Mouse (Mus musculus) hindbrain, embryonic 14.5 days (tissue): ENCODE results near the gene Unc5c. TPM values are rescaled to one million over a fixed set of nuclear protein-coding genes. Genes with fewer than 3 reads are reported as not detected.

Source experiments
- ATAC-seq: fragments of 200-750 bp; cut with Nextera tagmentation; 2 replicates; pipeline ENCODE4 v1.8.0; 2017; ENCODE audit warnings: moderate number of reproducible peaks, mild to moderate bottlenecking, moderate TSS enrichment, moderate library complexity; ENCODE audit not compliant: low FRiP score
- DNase-seq: peaks from one replicate; pipeline ENCODE4 v3.0.0-alpha.2; 2015; ENCODE audit warnings: low spot score
- H3K27ac ChIP-seq: fragments of 300-500 bp; sonication (generic); 2 replicates; pipeline ENCODE4 v1.5.1; 2014; ENCODE audit warnings: mild to moderate bottlenecking, moderate library complexity
- H3K27me3 ChIP-seq: fragments of 300-500 bp; sonication (generic); 2 replicates; pipeline ENCODE4 v1.6.1; 2014; ENCODE audit warnings: mild to moderate bottlenecking, low read length, mixed read lengths; ENCODE audit not compliant: control insufficient read depth, insufficient read depth
- H3K36me3 ChIP-seq: fragments of 300-500 bp; sonication (generic); replicated peaks from 2 replicates; pipeline ENCODE4 v1.6.1; 2014; ENCODE audit not compliant: control insufficient read depth, insufficient read depth
- H3K4me1 ChIP-seq: fragments of 300-500 bp; sonication (generic); replicated peaks from 2 replicates; pipeline ENCODE4 v1.6.1; 2014; ENCODE audit warnings: antibody characterized with exemption, low read length, mixed read lengths; ENCODE audit not compliant: control insufficient read depth, insufficient read depth
- H3K4me2 ChIP-seq: fragments of 300-500 bp; sonication (generic); replicated peaks from 2 replicates; pipeline ENCODE4 v1.6.1; 2014; ENCODE audit warnings: mild to moderate bottlenecking, moderate library complexity
- H3K4me3 ChIP-seq: fragments of 300-500 bp; sonication (generic); replicated peaks from 2 replicates; pipeline ENCODE4 v1.5.1; 2014; ENCODE audit warnings: mild to moderate bottlenecking, low read length
- H3K9ac ChIP-seq: fragments of 300-500 bp; sonication (generic); 2 replicates; pipeline ENCODE4 v1.6.1; 2014
- H3K9me3 ChIP-seq: fragments of 300-500 bp; sonication (generic); 2 replicates; pipeline ENCODE4 v1.6.1; 2016; ENCODE audit warnings: low read length; ENCODE audit not compliant: control insufficient read depth
- WGBS: fragments of 180-500 bp; shearing (Covaris S2); extraction: QIAGEN DNeasy Blood & Tissue Kit; methylation state at CpG from one replicate; pipeline ENCODE4 v1.1.7; 2014; 5-methylcytosine and 5-hydroxymethylcytosine counted together
- polyA plus RNA-seq: library from polyadenylated mRNA; unstranded; fragments of >200 nt; fragmentation: Nextera tagmentation; extraction: Ambion mirVana; gene quantifications from 2 replicates; pipeline ENCODE4 v1.2.1, GENCODE M21; 2014

The Unc5c gene
- polyA plus RNA-seq, 1 experiment from 2014 or later, result 24.4 TPM

- Histone ChIP-seq H3K4me3 (no peak overlapping the region), H3K9ac (no peak overlapping the region), H3K9me3 (0 out of 2 replicates have a peak, but pooled peaks cover 5% of the 10 kb centered on the region), H3K36me3 (no peaks in the 10 kb centered on the region), H3K4me1 (no peaks in the 10 kb centered on the region), H3K4me2 (no peak overlapping the region), H3K27me3 (peaks cover 25% of the 10 kb centered on the region), H3K27ac (no peak overlapping the region)
- ATAC-seq (no peak), DNase-seq (no peak)
These were observed 116.8 kb downstream of the Unc5c start for GRCm38 (mm10) chr3:141581892-141582214.

- Histone ChIP-seq H3K27me3 (peaks cover 22% of the 10 kb centered on the region), H3K4me3 (no peak overlapping the region), H3K27ac (no peak overlapping the region), H3K4me1 (no peaks in the 10 kb centered on the region; the same call in 1 of the 2 replicates), H3K9ac (no peak overlapping the region), H3K36me3 (no peaks in the 10 kb centered on the region), H3K4me2 (no peak overlapping the region), H3K9me3 (0 out of 2 replicates have a peak, but pooled peaks cover 5% of the 10 kb centered on the region)
- WGBS, result 83% methylated on average over 1 of the region's 1 CpGs
- DNase-seq, result no peak
- no peak for ATAC-seq
These were observed 118.2 kb downstream of the Unc5c start for GRCm38 (mm10) chr3:141583180-141583579.

GRCm38 (mm10) chr3:141589392-141590012 is 124.5 kb downstream of the Unc5c start:
- DNase-seq (no peak), ATAC-seq (no peak)
- Histone ChIP-seq H3K36me3 (no peaks in the 10 kb centered on the region), H3K4me2 (no peak overlapping the region), H3K27me3 (peaks cover 25% of the 10 kb centered on the region), H3K4me1 (peaks cover 14% of the 10 kb centered on the region), H3K9me3 (0 out of 2 replicates have a peak, but pooled peaks cover 5% of the 10 kb centered on the region), H3K27ac (0 out of 2 replicates have a peak overlapping the region, but pooled peaks have one; percentile 32), H3K9ac (no peak overlapping the region), H3K4me3 (no peak overlapping the region)
- WGBS, result 62% methylated on average over 4 of the region's 4 CpGs

GRCm38 (mm10) chr3:141593249-141593648 is 128.2 kb downstream of the Unc5c start:
- 68% methylated on average over 5 of the region's 5 CpGs for WGBS
- no peak overlapping the region for H3K27ac ChIP-seq
- ATAC-seq, result no peak
- H3K4me1 ChIP-seq, result peaks cover 19% of the 10 kb centered on the region
- H3K27me3 ChIP-seq, result peaks cover 11% of the 10 kb centered on the region; the same call in 1 of the 2 replicates
- no peak overlapping the region for H3K4me3 ChIP-seq
- no peak overlapping the region for H3K4me2 ChIP-seq
- no peak overlapping the region for H3K9ac ChIP-seq
- H3K9me3 ChIP-seq, result no peaks in the 10 kb centered on the region
- DNase-seq, result no peak
- no peaks in the 10 kb centered on the region for H3K36me3 ChIP-seq

GRCm38 (mm10) chr3:141594120-141594519 is 129.1 kb downstream of the Unc5c start:
- Histone ChIP-seq H3K4me2 (no peak overlapping the region), H3K4me1 (peaks cover 17% of the 10 kb centered on the region; the same call in 1 of the 2 replicates), H3K9me3 (no peaks in the 10 kb centered on the region), H3K36me3 (no peaks in the 10 kb centered on the region), H3K27ac (no peak overlapping the region), H3K27me3 (peaks cover 7% of the 10 kb centered on the region; the same call in 1 of the 2 replicates), H3K4me3 (no peak overlapping the region), H3K9ac (no peak overlapping the region)
- WGBS, result 88% methylated on average over 5 of the region's 5 CpGs
- DNase-seq, result no peak
- ATAC-seq, result no peak

GRCm38 (mm10) chr3:141595073-141595472 is 130.1 kb downstream of the Unc5c start:
- no peak for DNase-seq
- no peak for ATAC-seq
- Histone ChIP-seq H3K4me3 (no peak overlapping the region), H3K36me3 (no peaks in the 10 kb centered on the region), H3K27me3 (peaks cover 3% of the 10 kb centered on the region; the same call in 1 of the 2 replicates), H3K4me1 (peaks cover 14% of the 10 kb centered on the region; the same call in 1 of the 2 replicates), H3K9me3 (no peaks in the 10 kb centered on the region), H3K9ac (no peak overlapping the region), H3K27ac (no peak overlapping the region), H3K4me2 (no peak overlapping the region)
- WGBS, result 17% methylated on average over 3 of the region's 3 CpGs

GRCm38 (mm10) chr3:141596461-141596860 is 131.4 kb downstream of the Unc5c start:
- Histone ChIP-seq H3K36me3 (no peaks in the 10 kb centered on the region), H3K9ac (no peak overlapping the region), H3K27ac (no peak overlapping the region), H3K4me3 (no peak overlapping the region), H3K4me2 (no peak overlapping the region), H3K4me1 (peaks cover 24% of the 10 kb centered on the region), H3K9me3 (no peaks in the 10 kb centered on the region), H3K27me3 (no peaks in the 10 kb centered on the region)
- no peak for ATAC-seq
- 68% methylated on average over 3 of the region's 3 CpGs for WGBS
- no peak for DNase-seq

GRCm38 (mm10) chr3:141596881-141597280 is 131.9 kb downstream of the Unc5c start:
- H3K27me3 ChIP-seq, result no peaks in the 10 kb centered on the region
- WGBS, result 64% methylated on average over 1 of the region's 1 CpGs
- no peak overlapping the region for H3K4me3 ChIP-seq

GRCm38 (mm10) chr3:141597974-141598373 is 133.0 kb downstream of the Unc5c start:
- Histone ChIP-seq H3K36me3 (no peaks in the 10 kb centered on the region), H3K9ac (no peak overlapping the region), H3K4me2 (no peak overlapping the region), H3K4me3 (no peak overlapping the region), H3K27ac (no peak overlapping the region), H3K27me3 (no peaks in the 10 kb centered on the region), H3K9me3 (no peaks in the 10 kb centered on the region), H3K4me1 (peaks cover 25% of the 10 kb centered on the region)
- DNase-seq (no peak), ATAC-seq (no peak)
- 53% methylated on average over 2 of the region's 2 CpGs for WGBS

More at GRCm38 (mm10) chr3:141596881-141597280, 131.9 kb downstream of the Unc5c start:
- H3K27ac ChIP-seq, result no peak overlapping the region
- no peak for ATAC-seq
- no peaks in the 10 kb centered on the region for H3K9me3 ChIP-seq
- no peaks in the 10 kb centered on the region for H3K36me3 ChIP-seq
- no peak overlapping the region for H3K4me2 ChIP-seq
- H3K4me1 ChIP-seq, result peaks cover 25% of the 10 kb centered on the region
- H3K9ac ChIP-seq, result no peak overlapping the region
- no peak for DNase-seq
